Mouse (Mus musculus) liver, embryonic 14.5 days (tissue): ENCODE measurements at regions not wholly inside any gene's neighbourhood (a gene's known extent, or its start where the extent isn't known, plus 50 kb on each side); places are given as distances from the start of the nearest gene placed in this dataset.

ENCODE experiments used
- ATAC-seq: fragments of 200-750 bp; cut with Nextera tagmentation; 2 replicates; pipeline ENCODE4 v1.8.0; 2017; ENCODE audit warnings: moderate number of reproducible peaks, mild to moderate bottlenecking, moderate library complexity; ENCODE audit not compliant: insufficient read depth
- DNase-seq, 3 experiments: peaks; one replicate each; pipeline ENCODE4 v3.0.0-alpha.2; 2012 to 2013; ENCODE audit warnings: low read depth in 3 of 3, low spot score in 3 of 3
- H3K27ac ChIP-seq: fragments of 300-500 bp; sonication (generic); 2 replicates; pipeline ENCODE4 v1.5.1; 2014; ENCODE audit warnings: moderate library complexity, mild to moderate bottlenecking, control low read depth, inconsistent platforms
- H3K27me3 ChIP-seq: fragments of 300-500 bp; sonication (generic); 2 replicates; pipeline ENCODE4 v1.6.1; 2014; ENCODE audit warnings: mild to moderate bottlenecking, low read length, moderate library complexity; ENCODE audit not compliant: control insufficient read depth, insufficient read depth
- H3K36me3 ChIP-seq: fragments of 300-500 bp; sonication (generic); replicated peaks from 2 replicates; pipeline ENCODE4 v1.6.1; 2014; ENCODE audit warnings: low read depth; ENCODE audit not compliant: control insufficient read depth, insufficient read depth
- H3K4me1 ChIP-seq, 2 experiments: fragments of 200-500 bp in 1 of 2; fragments of 300-500 bp in 1 of 2; sonication (generic) in 1 of 2; replicated peaks; 2 replicates each; pipeline ENCODE4 v1.6.1; 2012 to 2014; ENCODE audit warnings: antibody characterized with exemption in 1 of 2, inconsistent platforms in 1 of 2, low read length in 1 of 2; ENCODE audit not compliant: control insufficient read depth in 2 of 2, insufficient read depth in 2 of 2
- H3K4me2 ChIP-seq: fragments of 300-500 bp; sonication (generic); 2 replicates; pipeline ENCODE4 v1.6.1; 2014; ENCODE audit warnings: low read depth, mild to moderate bottlenecking, control low read depth, moderate library complexity
- H3K4me3 ChIP-seq, 2 experiments: fragments of 200-500 bp in 1 of 2; fragments of 300-500 bp in 1 of 2; sonication (generic) in 1 of 2; 2 replicates each; pipeline ENCODE4 v1.5.1; 2012 to 2014; ENCODE audit warnings: low read depth in 2 of 2, low read length in 2 of 2, mild to moderate bottlenecking in 2 of 2, control low read depth in 1 of 2, inconsistent platforms in 1 of 2, moderate library complexity in 1 of 2; ENCODE audit not compliant: insufficient read depth in 1 of 2
- H3K9ac ChIP-seq: fragments of 300-500 bp; sonication (generic); replicated peaks from 2 replicates; pipeline ENCODE4 v1.6.1; 2014; ENCODE audit warnings: mild to moderate bottlenecking, control low read depth, moderate library complexity
- H3K9me3 ChIP-seq: fragments of 300-500 bp; sonication (generic); 2 replicates; pipeline ENCODE4 v1.6.1; 2016; ENCODE audit warnings: low read length, mixed read lengths; ENCODE audit not compliant: control insufficient read depth
- CTCF ChIP-seq: IDR thresholded peaks from 2 replicates; pipeline ENCODE4 v1.5.1; 2016; ENCODE audit warnings: antibody characterized with exemption, low read depth, control low read depth
- EP300 ChIP-seq: IDR thresholded peaks from 2 replicates; pipeline ENCODE4 v1.6.1; 2016; ENCODE audit warnings: antibody characterized with exemption, low read depth
- WGBS: fragments of 180-500 bp; shearing (Covaris S2); extraction: QIAGEN DNeasy Blood & Tissue Kit; methylation state at CpG from one replicate; pipeline ENCODE4 v1.1.7; 2014; ENCODE audit not compliant: insufficient replicate concordance; 5-methylcytosine and 5-hydroxymethylcytosine counted together

DNA sequence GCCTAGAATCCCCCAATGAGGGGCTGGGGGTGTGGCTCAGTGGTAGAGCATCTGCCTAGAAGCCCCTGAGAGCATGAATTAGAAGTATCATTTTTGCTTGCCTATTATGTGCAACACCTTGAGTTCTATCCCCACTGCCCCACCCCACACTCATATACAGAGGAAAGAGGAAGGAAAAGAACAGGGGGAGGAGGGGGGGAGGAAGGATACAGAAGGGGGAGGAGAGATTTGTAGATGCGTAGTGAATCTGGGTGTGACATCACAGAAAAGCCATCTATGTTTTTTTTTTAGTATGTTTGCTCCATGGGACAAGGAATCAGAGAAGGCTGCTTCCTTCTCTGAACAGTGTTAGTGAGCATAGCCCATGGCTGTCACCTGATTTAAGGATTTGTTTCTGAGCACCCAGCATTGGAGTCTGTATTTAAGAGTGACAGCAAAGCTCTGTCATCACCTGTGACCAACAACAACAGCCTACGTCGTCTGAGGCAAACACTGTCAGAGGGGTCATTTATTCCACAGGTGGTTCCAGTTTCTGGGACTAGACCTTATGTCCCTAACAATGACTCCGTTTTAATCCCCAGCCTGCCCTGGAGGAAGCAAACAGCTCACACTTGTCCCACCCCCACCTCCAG lies 115.0 kb upstream of the Card11 start:
- Histone ChIP-seq H3K4me2 (no peak overlapping the region), H3K9ac (no peak overlapping the region), H3K27ac (no peak overlapping the region), H3K4me3 (no peak overlapping the region), H3K36me3 (no peaks in the 10 kb centered on the region), H3K4me1 (no peaks in the 10 kb centered on the region), H3K27me3 (no peaks in the 10 kb centered on the region), H3K9me3 (no peaks in the 10 kb centered on the region)
- no peak for TF ChIP-seq CTCF
- TF ChIP-seq EP300: no peak
- 55% methylated on average over 4 of the region's 4 CpGs for WGBS
- DNase-seq: no peak
- no peak for ATAC-seq

GRCm38 (mm10) chr5:141115963-141116362 lies 115.6 kb upstream of the Card11 start:
- DNase-seq (no peak), ATAC-seq (no peak)
- Histone ChIP-seq H3K36me3 (no peaks in the 10 kb centered on the region), H3K4me1 (no peaks in the 10 kb centered on the region), H3K9me3 (no peaks in the 10 kb centered on the region), H3K4me3 (no peak overlapping the region), H3K27me3 (no peaks in the 10 kb centered on the region), H3K9ac (no peak overlapping the region), H3K4me2 (no peak overlapping the region), H3K27ac (no peak overlapping the region)
- WGBS: 77% methylated on average over 8 of the region's 8 CpGs
- no peak for TF ChIP-seq EP300
- no peak for TF ChIP-seq CTCF

- Histone ChIP-seq H3K27ac (no peak overlapping the region), H3K27me3 (no peaks in the 10 kb centered on the region), H3K4me3 (no peak overlapping the region), H3K9me3 (no peaks in the 10 kb centered on the region), H3K4me2 (no peak overlapping the region), H3K9ac (no peak overlapping the region), H3K4me1 (no peaks in the 10 kb centered on the region), H3K36me3 (no peaks in the 10 kb centered on the region)
- DNase-seq (no peak), ATAC-seq (no peak)
- 65% methylated on average over 7 of the region's 7 CpGs for WGBS
- TF ChIP-seq CTCF (no peak), EP300 (no peak)
These were observed 115.4 kb upstream of the Sdk1 start for GRCm38 (mm10) chr5:141125870-141126269.

GRCm38 (mm10) chr5:141126536-141126935 lies 114.8 kb upstream of the Sdk1 start:
- Histone ChIP-seq H3K27ac (no peak overlapping the region), H3K4me3 (no peak overlapping the region), H3K4me2 (no peak overlapping the region), H3K9me3 (no peaks in the 10 kb centered on the region), H3K36me3 (no peaks in the 10 kb centered on the region), H3K9ac (no peak overlapping the region), H3K27me3 (no peaks in the 10 kb centered on the region), H3K4me1 (no peaks in the 10 kb centered on the region)
- DNase-seq (no peak), ATAC-seq (no peak)
- TF ChIP-seq CTCF (no peak), EP300 (no peak)
- WGBS: 63% methylated on average over 7 of the region's 7 CpGs

- no peak for ATAC-seq
- Histone ChIP-seq H3K9me3 (no peaks in the 10 kb centered on the region), H3K36me3 (no peaks in the 10 kb centered on the region), H3K27ac (no peak overlapping the region), H3K4me1 (no peaks in the 10 kb centered on the region), H3K9ac (no peak overlapping the region), H3K4me2 (no peak overlapping the region), H3K27me3 (no peaks in the 10 kb centered on the region), H3K4me3 (no peak overlapping the region)
- no peak for TF ChIP-seq CTCF
- no peak for TF ChIP-seq EP300
- WGBS: 46% methylated on average over 1 of the region's 1 CpGs
- no peak for DNase-seq
These were observed 110.3 kb upstream of the Sdk1 start for GRCm38 (mm10) chr5:141131036-141131435.
